8 mouse cellular contexts compared by ENCODE assay signal in genomic region chr5:33954354-33954753, GRCm38 (mm10). TPM values are rescaled to one million over a fixed set of nuclear protein-coding genes. Genes with fewer than 3 reads are reported as not detected.
DNase-seq lines count a peak whose midpoint lies in the region; ATAC-seq and TF ChIP-seq lines count a peak whose summit lies in the region.

No protein-coding gene starts in this region.

- TF ChIP-seq CTCF in lung, postnatal 0 days (IDR thresholded peaks at IDR 0.05), result peak; percentile 89

- no peak overlapping the region for H3K9ac ChIP-seq in lung, postnatal 0 days (replicated peaks; ENCODE audit: low read depth)

- H3K27me3 ChIP-seq in lung, postnatal 0 days (replicated peaks; ENCODE audit: insufficient read depth, low read length), result no peaks in the 10 kb centered on the region

- H3K36me3 ChIP-seq in lung, postnatal 0 days (ENCODE audit: insufficient read depth, low read length), result no peaks in the 10 kb centered on the region

- no peak overlapping the region for H3K4me3 ChIP-seq in lung, postnatal 0 days (ENCODE audit: low read depth, low read length)

- 33% methylated on average over 10 of the region's 10 CpGs for WGBS in lung, postnatal 0 days

- no peaks in the 10 kb centered on the region for H3K4me1 ChIP-seq in lung, postnatal 0 days (ENCODE audit: insufficient read depth, low read depth, low read length)

- peak; percentile 61 for DNase-seq in CD4-positive helper T cell, adult 2 months (ENCODE audit: low read depth, low spot score)
- peak; percentile 81 to 91 for DNase-seq in adrenal gland, adult (ENCODE audit: inconsistent age in 2 of 2, low spot score in 1 of 2)
- DNase-seq in embryo, embryonic 9.5 days (ENCODE audit: extremely low spot score), result peak; percentile 61
- DNase-seq in heart, adult 8-10 months (ENCODE audit: low spot score), result peak; percentile 40
- peak; percentile 82 for DNase-seq in layer of hippocampus, adult 11-12 months (ENCODE audit: low spot score)
- DNase-seq in lung, postnatal 0 days (ENCODE audit: low spot score), result peak; percentile 59
- peak; percentile 43 for DNase-seq in retina, adult 2 months (ENCODE audit: low read depth, low spot score)
- peak; percentile 49 for DNase-seq in urinary bladder, adult 2 months (ENCODE audit: low spot score)

- ATAC-seq in lung, postnatal 0 days, result peak; percentile 33

- no peak overlapping the region for H3K27ac ChIP-seq in lung, postnatal 0 days (ENCODE audit: low read length)

- no peak overlapping the region for H3K4me2 ChIP-seq in lung, postnatal 0 days (replicated peaks; ENCODE audit: low read depth, low read length)

- TF ChIP-seq EP300 in lung, postnatal 0 days (IDR thresholded peaks at IDR 0.05), result no peak

- no peaks in the 10 kb centered on the region for H3K9me3 ChIP-seq in lung, postnatal 0 days (ENCODE audit: low read length)

RNA-seq across cellular contexts. Expression of gene Nelfa, which starts 18.1 kb away (rescaled TPM):
- total RNA-seq in heart, adult 8-10 months (2022), result 10 to 100 TPM in 3 of 4 experiments, 1 to 10 TPM in 1; 8.5 to 11.4 (median 10.3) TPM
- polyA plus RNA-seq in lung, postnatal 0 days (2015; fragmentation: Nextera tagmentation; extraction: Ambion mirVana), result 21.7 and 22.3 TPM in 2 replicates
- polyA plus RNA-seq in urinary bladder, adult 2 months (2012; rRNA removed), result 22.1 and 24.4 TPM in 2 replicates

RNA-seq across cellular contexts. Expression of gene Gm1673, which starts 28.9 kb away (rescaled TPM):
- total RNA-seq in heart, adult 8-10 months (2022), result 1 to 10 TPM; 3.3 to 6.5 (median 3.9) TPM
- polyA plus RNA-seq in lung, postnatal 0 days (2015; fragmentation: Nextera tagmentation; extraction: Ambion mirVana), result 26.9 and 30.8 TPM in 2 replicates
- 8.4 and 8.5 TPM in 2 replicates for polyA plus RNA-seq in urinary bladder, adult 2 months (2012; rRNA removed)

RNA-seq across cellular contexts. Expression of gene Nat8l, which starts 41.4 kb away (rescaled TPM):
- total RNA-seq in heart, adult 8-10 months (2022), result 1 to 10 TPM; 1.3 to 1.9 (median 1.6) TPM
- polyA plus RNA-seq in lung, postnatal 0 days (2015; fragmentation: Nextera tagmentation; extraction: Ambion mirVana), result 0.20 and 0.29 TPM in 2 replicates
- 1.2 and 1.5 TPM in 2 replicates for polyA plus RNA-seq in urinary bladder, adult 2 months (2012; rRNA removed)
